Mouse (Mus musculus) mature B cell (primary cell): Measurements from ENCODE around the gene Hsd17b7.

Experiments used
- in situ Hi-C: fragments of 300-500 bp; cut with MboI; formaldehyde crosslinking; loops from 2 replicates; pipeline ENCODE4 v1.14.3; 2019

The Hsd17b7 gene

DNA sequence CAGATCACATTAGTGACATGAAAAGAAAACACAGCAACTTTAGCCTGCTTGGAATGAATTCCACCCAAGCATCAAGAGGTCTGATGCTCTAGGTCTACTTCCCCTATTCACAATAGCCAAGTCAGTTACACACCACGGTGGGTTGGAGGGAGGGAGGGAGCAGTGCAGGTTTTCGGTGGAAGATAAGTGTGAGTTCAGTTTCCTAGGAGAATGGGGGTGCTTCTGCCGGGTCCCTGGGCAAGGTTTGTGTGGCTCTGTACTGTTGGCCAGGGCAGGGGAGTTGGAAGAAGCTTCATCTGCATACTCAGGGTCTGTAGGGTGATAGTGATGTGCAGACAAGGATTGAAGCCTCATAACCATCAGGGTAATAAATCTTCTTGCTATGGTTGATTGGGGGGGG lies 23.0 kb downstream of the Hsd17b7 start:
- in situ Hi-C loops = loop anchor here (25.0 kb wide), 1 partner anchor 409 kb away; the partner anchor contains the start of gene Nuf2

DNA sequence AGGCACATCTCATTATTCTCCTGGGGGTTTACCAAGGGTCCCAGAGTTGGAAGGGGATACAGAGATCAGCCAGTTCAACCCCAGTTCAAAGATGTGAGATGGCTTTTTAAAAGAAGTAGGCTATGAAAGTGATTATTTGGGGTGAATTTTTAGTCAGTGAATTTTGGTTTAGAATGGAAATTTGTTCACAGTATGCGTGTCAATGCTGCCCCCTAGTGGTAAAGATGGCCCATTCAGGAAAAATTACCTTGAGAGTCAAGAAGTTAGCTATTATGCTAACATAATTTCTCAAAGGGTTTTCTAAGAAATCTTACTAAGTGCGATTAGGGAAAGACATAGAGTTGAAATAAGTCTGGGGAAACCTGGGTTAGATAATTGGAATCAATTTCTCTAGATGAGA lies 29.7 kb downstream of the Hsd17b7 start:
- in situ Hi-C loops = loop anchor here (25.0 kb wide), 1 partner anchor 402 kb away; the partner anchor contains the start of gene Nuf2

DNA sequence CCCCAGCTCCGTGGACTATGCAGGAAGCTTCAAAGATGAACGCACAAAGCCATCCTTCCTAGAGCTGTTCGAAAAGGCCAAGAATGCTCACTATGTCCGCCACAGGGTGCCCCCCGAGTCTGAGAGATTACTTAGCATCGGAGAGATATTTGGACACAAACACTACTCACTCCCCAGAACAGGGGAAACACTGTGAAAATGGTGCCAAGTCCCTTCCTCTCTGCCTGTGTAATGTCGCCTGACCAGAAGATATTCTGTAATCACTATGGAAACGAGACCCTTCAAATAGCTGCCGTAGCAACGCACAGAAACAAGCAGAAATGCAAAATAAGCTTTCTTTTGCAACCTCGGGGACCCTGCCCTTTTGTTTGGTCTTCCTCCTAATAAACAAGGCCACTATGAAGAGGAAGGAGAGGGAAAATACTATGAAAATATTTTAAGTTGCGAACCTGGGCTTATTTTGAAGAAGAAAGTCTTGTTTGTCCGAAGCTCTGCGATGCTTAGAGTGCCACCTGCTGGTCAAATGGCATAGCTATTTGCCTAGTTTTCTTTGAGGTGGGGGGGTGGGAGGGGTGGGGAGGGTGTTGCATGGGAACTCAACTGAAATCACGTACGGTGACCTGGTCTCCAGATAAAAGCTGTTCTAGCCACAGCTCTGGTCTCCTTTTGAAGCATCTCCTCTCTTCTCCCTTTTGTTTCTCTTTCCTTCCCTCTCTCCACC lies 34.9 kb downstream of the Hsd17b7 start:
- in situ Hi-C loops = loop anchor here (25.0 kb wide), 1 partner anchor 397 kb away; the partner anchor contains the start of gene Nuf2

DNA sequence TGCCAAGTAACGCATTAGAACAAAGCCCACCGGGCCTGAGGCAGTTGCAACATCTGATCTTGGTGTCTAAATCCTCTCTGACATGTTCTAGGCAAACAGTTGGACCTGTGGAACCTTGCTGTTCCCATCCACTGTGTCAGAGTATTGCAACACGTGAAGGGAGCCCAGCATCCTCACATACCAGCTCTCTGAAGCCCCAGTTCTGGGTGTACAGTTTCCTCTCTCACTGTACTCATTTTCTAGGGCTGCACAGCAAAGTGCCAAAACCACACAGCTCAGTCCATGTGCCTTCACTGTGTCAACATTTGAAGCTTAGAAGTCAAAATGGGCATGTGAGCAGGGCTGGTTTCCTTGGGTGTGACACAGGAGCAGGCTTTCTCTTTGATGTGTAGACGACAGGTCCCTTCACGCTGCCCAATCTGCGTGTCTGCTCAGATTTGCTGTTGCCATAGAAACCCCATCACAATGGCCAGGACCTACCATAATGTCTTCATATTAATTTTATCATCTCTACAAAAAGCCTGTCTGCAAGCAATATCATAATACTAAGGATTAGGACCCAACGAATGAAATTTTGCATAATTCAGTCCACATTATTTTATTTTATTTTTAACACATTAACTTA lies 36.8 kb downstream of the Hsd17b7 start:
- in situ Hi-C loops = loop anchor here (25.0 kb wide), 1 partner anchor 395 kb away; the partner anchor contains the start of gene Nuf2

DNA sequence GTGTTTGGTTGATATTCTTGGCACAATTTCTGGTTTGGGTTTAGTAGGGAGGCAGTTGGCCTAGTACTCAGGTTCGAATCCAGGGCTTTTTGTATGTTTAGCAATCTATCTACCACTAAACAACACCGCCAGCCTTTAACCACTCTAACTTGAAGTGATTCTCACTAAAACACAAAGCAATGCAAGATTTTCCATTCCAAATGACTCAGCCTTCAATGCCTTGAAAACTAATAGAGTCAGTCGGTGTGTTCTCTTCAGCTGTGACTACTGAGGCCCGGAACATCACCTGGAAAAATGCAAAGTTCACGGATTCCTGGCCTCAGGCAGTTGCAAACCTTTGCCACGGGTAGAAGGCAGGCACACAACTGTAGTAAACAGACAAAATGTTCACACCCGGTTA lies 37.3 kb downstream of the Hsd17b7 start:
- in situ Hi-C loops = loop anchor here (25.0 kb wide), 1 partner anchor 394 kb away; the partner anchor contains the start of gene Nuf2

DNA sequence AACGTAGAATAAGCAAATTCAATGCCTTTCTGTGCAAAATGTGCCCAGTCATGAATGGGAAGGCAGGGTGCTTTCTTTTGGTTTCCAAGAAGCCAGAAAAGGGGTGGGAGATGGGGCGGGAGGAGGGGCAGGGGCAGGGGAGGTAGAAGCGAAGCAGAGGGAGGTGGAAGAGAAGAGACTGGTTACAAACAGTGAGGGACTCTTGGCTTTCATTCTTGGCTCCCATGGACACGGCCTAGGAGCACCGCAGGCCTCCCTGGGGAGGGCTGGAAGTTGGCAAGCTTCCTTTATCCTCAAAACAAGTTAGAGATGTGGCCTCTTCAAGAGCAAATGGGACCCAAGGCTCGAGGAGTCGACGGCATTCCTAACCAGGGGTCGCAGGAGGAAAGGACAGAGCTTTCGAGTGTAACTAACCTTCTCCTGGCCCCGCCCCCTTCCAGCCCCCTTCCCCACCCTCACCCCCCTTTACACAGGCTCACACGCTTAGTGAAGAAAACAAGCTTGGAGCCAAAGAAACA lies 40.5 kb downstream of the Hsd17b7 start, which contains the start of gene Ccdc190:
TSS of gene Ccdc190 (plus strand) at position 195 of the 518 bp plus-strand sequence.
- in situ Hi-C loops = loop anchor here (25.0 kb wide), 1 partner anchor 391 kb away; the partner anchor contains the start of gene Nuf2

DNA sequence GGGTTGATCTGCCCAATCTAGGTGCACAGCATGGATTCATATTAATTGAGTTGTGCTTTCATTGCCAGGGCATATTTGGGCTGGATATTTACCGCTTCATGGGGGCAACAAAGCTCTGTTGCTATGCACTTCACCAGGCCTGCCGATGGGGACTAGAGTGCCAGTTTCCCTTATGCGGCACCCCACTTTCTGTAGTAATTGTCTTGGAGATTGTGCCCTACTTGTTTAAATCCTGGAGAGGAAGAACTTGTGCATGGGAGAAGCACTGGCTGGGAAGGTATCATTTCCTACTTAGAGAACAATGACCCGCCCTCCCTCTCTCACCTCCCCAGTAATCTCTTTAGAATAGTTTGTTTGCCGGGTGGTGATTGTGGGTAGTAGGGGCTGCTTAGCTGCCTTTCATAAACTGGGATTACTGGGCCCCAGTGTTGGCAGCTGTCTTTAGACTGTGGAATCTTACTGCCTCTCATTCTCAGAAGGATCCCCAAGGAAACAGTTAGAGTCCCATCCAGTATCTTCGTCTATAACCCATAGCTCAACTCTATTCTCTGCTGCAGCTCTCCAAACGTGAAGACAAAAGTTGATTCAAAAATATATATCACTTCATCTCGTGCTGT lies 41.2 kb downstream of the Hsd17b7 start:
- in situ Hi-C loops = loop anchor here (25.0 kb wide), 1 partner anchor 391 kb away; the partner anchor contains the start of gene Nuf2

DNA sequence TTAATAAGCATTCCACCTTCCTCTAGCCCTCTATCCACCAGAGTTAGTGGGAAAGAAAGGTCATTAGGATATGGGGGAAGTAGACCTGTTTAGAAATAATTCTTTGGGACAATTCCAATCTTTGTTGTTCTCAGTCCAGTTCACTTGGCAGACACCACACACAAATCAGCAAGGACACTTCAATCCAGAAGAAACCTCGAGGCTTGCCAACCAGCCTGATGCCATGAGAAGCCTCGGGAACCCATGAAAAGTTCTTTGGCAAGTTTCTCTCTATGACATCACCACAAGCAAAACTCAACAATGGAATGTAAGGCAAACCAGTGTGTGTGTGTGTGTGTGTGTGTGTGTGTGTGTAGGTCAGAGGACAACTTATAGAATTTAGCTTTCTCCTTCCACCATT lies 44.5 kb downstream of the Hsd17b7 start:
- in situ Hi-C loops = no loop called here

DNA sequence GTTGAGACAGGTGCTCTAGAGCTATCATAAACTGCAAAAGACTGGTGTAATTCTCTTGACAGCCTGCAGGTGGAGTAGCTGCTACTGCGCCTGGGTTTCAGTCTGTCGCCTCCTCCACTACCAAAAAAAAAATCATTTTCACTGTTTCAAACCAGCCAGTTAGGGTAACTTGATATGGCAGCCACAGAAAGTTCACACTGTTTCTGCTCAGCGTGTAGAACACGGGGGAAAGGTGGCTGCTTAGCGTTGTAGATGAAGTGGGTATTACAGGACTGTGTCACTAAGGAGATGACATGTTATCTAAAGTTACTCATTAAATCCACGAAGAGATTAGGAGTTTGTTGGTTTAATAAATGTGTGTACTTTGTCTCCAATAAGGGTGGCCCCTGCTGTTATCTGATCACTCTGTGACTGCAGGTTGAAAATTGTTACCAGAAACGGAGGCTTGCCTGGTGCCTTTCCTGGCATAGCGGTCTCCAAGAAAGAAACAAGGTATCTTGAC lies 47.3 kb downstream of the Hsd17b7 start:
- in situ Hi-C loops = no loop called here

DNA sequence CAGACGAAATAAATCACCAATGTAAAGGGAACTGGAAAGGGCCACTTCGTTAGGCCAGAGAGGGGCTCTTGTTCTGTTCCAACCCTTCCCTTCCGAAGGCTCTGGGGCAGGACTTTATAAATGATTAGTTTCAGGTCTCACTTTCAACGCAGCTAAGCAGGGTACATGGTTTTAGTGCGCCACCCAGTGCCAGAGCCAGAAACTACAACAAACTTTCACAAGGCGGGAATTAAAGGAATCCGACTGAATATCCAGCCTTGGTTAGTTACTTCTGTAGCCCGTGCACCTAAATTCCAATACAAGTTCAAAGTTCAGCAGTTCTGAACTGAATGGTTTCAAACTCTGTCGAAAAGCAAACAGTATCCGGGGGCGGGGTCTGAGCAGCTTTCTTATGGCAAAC lies 49.8 kb downstream of the Hsd17b7 start:
- in situ Hi-C loops = no loop called here

DNA sequence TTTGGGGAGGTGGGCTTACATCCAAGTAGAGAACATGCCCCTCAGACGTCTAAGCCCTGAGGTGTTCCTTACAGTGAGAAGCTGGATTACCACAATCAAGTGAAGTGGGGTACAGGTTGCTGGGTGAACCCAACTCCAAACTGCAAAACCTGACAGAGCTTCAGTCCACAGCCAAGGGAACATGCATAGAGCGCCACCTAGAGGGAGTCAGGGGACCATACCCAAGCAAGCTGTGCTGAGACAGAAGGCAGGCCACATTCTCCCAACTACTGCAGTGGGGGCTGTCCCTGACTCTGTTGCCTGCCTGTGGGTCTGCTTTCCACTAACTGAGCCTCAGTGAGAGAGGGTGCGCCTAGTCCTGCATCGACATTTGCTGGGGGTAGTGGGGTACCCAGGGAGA lies 51.0 kb downstream of the Hsd17b7 start:
- in situ Hi-C loops = no loop called here

DNA sequence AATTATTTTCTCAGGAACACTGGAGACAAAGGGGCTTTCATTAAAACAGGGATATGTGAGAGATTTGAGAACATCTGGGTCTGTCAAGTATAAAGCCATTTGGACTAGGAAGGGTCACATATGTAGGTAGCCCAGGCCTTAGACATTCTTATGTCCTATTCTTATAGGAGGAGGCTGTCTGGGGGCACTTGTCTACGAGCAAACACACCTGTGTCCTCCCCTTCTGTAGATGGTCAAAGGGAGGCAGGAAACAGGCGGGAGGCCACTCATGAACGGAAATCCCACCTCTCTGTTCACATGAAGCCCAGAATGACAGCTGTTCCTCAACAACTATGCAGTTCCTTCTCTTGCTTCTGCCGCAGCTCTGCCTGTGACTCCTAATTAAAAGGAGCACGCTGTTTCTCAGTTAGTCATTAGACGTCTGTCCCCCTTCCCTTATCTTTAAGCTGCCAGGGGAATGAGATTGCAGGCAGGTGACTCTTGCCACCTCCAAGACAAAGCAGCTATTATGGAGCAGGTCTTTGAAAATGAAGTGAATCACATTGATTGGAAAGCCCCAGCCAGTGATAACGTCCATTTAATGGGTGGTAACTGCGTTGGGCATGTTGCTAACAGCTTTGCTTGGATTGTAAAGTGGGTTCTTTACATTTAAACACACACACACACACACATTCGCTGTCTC lies 51.8 kb downstream of the Hsd17b7 start:
- in situ Hi-C loops = no loop called here

DNA sequence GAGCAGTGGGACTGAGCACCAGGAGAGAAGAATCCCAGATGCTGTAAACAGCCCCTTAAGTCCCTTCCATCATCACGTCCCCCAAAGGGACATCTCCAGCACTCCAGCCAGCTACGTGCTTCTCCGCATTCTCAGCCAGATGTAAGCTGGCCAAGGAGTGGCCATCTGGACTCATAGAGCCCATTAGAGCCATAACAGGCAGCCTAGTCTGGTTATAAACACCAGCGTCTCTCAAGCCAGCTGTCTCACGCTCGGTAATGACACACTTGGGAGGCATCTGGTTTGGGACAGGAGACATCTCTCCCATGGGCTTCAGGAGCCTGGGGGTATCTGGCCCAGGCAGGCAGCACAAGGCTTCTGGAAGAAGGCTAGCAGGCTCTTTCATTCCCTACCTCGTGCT lies 52.4 kb downstream of the Hsd17b7 start:
- in situ Hi-C loops = no loop called here

DNA sequence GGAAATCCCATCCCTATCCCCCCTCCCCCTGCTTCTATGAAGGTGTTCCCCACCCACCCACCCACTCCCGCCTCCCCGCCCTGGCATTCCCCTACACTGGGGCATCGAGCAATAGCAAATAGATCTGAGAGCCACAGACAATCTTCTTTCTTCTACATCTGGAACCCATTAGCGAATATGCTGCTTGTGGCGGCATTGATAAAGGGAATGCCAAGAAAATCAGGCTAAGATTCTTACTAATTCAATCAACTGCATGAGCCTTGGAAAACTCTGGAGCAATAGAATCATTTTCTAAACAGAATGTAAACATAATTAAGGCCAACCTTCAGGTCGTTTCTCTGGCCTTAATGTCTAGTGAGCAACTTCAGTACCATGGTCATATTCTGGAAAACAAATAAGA lies 57.5 kb downstream of the Hsd17b7 start:
- in situ Hi-C loops = no loop called here

DNA sequence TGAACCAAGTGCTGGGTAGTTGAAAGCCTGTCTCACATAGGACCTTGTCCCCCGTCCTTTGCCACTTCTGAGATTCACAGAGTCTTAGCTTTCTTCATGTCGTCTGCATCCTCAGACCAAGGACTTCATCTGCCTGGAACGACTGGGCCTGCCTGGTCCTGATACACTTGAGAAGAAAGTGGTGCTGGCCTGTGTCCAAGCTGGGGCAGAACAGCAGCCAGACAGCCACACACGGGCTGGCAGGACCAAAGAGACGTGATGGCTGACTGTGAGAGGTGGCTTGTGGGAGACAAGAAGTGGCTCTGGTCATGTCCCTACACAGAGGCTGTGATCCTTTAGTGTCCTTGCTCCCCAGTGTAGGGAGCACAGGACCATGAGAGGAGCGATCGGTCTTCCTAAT lies 58.3 kb downstream of the Hsd17b7 start:
- in situ Hi-C loops = no loop called here

DNA sequence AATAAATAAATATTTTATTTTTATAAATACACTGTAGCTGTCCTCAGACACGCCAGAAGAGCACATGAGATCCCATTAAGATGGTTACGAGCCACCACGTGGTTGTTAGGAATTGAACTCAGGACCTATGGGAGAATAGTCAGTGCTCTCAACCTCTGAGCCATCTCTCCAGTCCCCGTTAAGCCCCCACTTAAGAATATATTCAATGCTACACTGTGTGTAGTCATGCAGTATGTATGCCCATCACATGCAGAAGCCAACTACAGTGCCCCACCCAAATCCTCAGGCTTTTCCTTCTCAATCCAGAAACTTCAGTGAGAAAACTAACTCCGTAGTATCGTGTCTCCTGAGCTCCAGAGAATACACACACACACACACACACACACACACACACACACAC lies 59.4 kb downstream of the Hsd17b7 start:
- in situ Hi-C loops = no loop called here

DNA sequence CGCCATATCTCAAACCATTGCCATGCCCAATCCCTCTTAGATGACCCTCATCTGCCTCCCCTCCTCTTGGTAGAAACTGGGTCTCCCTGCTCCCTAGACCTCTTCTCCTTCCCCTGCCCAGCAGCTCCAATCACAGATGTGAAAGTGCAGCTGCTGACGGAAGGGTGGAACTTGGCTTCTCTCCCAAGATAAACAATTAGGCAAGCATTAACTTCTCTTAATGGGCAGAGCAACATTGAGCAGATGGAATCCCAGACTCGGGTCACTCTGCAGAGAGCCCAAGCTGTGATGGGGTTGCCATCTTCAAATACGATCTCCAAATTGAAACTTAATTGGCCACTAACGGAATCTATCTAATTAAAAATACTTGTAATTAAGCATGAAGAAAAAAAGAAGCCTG lies 59.9 kb downstream of the Hsd17b7 start:
- in situ Hi-C loops = no loop called here

DNA sequence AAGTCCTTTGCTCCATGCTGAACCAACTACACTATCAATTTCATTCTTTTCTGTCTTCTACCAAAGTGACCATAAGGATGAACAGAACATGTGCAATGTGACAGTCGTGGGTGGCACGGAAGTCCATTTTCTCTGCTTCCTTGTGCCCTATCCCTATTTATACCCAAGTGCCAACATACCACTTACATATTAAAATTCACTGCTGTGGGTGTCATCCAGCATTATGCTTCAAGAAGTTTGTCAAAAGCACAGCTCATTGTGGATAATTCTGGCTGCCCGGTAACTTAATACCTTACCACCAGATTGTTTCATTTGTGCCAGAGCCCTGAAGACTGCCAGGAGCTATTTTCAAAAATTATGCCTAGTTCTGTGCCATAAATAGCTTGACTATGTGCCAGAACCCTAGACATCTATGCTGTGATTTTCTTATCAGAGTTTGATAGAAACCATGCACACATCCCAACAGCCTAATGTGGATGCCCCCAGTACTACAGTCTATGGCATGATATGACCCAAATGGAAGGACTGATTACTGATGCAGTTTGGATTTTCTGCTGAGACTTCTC lies 68.2 kb downstream of the Hsd17b7 start:
- in situ Hi-C loops = no loop called here
